Mouse (Mus musculus) ES-Bruce4 (cell line): ENCODE data around the gene Rassf2. TPM values are rescaled to one million over a fixed set of nuclear protein-coding genes. Genes with fewer than 3 reads are reported as not detected.

Experiments
- H3K27ac ChIP-seq: 2 replicates; pipeline ENCODE4 v1.5.1; 2012; ENCODE audit warnings: low read length, inconsistent platforms; ENCODE audit not compliant: insufficient read depth
- H3K27me3 ChIP-seq: 2 replicates; pipeline ENCODE4 v1.6.1; 2012; ENCODE audit warnings: mild to moderate bottlenecking, low read length, inconsistent platforms; ENCODE audit not compliant: control insufficient read depth, poor library complexity, insufficient read depth, severe bottlenecking
- H3K36me3 ChIP-seq: 2 replicates; pipeline ENCODE4 v1.6.1; 2012; ENCODE audit warnings: inconsistent platforms, mild to moderate bottlenecking, low read length, moderate library complexity; ENCODE audit not compliant: control insufficient read depth, poor library complexity, insufficient read depth, severe bottlenecking
- H3K4me1 ChIP-seq: one replicate; pipeline ENCODE4 v1.8.1; 2011; ENCODE audit warnings: low read length; ENCODE audit not compliant: control insufficient read depth, insufficient read depth
- H3K4me3 ChIP-seq: 2 replicates; pipeline ENCODE4 v1.5.1; 2011; ENCODE audit warnings: low read depth, mild to moderate bottlenecking, low read length
- H3K9ac ChIP-seq: 2 replicates; pipeline ENCODE4 v1.6.1; 2012; ENCODE audit warnings: low read depth, mild to moderate bottlenecking, inconsistent platforms; ENCODE audit not compliant: poor library complexity, severe bottlenecking
- H3K9me3 ChIP-seq: replicated peaks from 2 replicates; pipeline ENCODE4 v1.6.1; 2012; ENCODE audit warnings: mild to moderate bottlenecking, low read length, inconsistent platforms; ENCODE audit not compliant: control insufficient read depth, poor library complexity, insufficient read depth, severe bottlenecking
- CTCF ChIP-seq: IDR thresholded peaks from one replicate; pipeline ENCODE4 v1.8.1; 2011; ENCODE audit warnings: low read depth, low read length
- EP300 ChIP-seq: IDR thresholded peaks from 2 replicates; pipeline ENCODE4 v1.6.1; 2011; ENCODE audit warnings: low read depth, low read length; ENCODE audit not compliant: insufficient read depth
- POLR2A ChIP-seq: IDR thresholded peaks from one replicate; pipeline ENCODE4 v1.8.1; 2011; ENCODE audit warnings: low read length; ENCODE audit not compliant: insufficient read depth
- polyA plus RNA-seq: library from polyadenylated mRNA; stranded (reverse); fragments of >200 nt; gene quantifications from 2 replicates; pipeline ENCODE4 v1.2.4, GENCODE M21; 2011; ENCODE audit warnings: low read depth; ENCODE audit not compliant: missing spikeins, insufficient read depth, insufficient read length

Rassf2 gene
- polyA plus RNA-seq, 1 experiment = 4.3 TPM

- H3K27ac ChIP-seq = no peak overlapping the region
- no peaks in the 10 kb centered on the region for H3K36me3 ChIP-seq
- peaks cover 6% of the 10 kb centered on the region for H3K4me1 ChIP-seq
- H3K9me3 ChIP-seq = no peaks in the 10 kb centered on the region
- H3K27me3 ChIP-seq = no peaks in the 10 kb centered on the region
- H3K9ac ChIP-seq = no peak overlapping the region
- TF ChIP-seq EP300 = no peak
- TF ChIP-seq CTCF = no peak
- no peak for TF ChIP-seq POLR2A
- H3K4me3 ChIP-seq = no peak overlapping the region
Measured at GRCm38 (mm10) chr2:132039894-132040293, 9.8 kb upstream of the Rassf2 start.

DNA sequence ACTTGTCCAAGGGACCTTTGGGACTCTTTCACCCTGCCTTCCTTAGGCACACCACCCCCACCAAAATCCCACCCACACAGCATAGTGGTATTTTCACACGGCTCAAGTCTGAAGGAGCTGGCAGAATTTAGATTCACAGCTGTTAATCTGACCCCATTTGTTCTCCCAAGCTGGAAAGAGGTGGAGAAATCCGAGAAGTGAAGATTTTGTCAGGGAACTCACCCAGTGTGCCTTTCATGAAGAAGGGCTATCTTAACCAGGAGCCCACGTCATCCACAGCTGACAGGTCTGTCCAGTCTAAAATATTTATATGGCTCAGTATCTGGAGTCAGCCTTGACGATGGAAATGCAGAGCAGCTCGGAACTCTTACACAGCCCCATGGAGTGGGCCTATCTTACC lies 6.3 kb upstream of the Rassf2 start:
- no peaks in the 10 kb centered on the region for H3K27me3 ChIP-seq
- H3K4me3 ChIP-seq = no peak overlapping the region
- TF ChIP-seq CTCF (no peak), POLR2A (no peak), EP300 (no peak)
- H3K9me3 ChIP-seq = no peaks in the 10 kb centered on the region
- H3K27ac ChIP-seq = no peak overlapping the region
- peaks cover 2% of the 10 kb centered on the region for H3K4me1 ChIP-seq
- H3K36me3 ChIP-seq = no peaks in the 10 kb centered on the region
- H3K9ac ChIP-seq = no peak overlapping the region

GRCm38 (mm10) chr2:132035470-132035835 lies 5.4 kb upstream of the Rassf2 start:
- no peak for TF ChIP-seq CTCF
- no peak for TF ChIP-seq POLR2A
- TF ChIP-seq EP300 = no peak
- Histone ChIP-seq H3K9ac (no peak overlapping the region), H3K4me3 (no peak overlapping the region), H3K9me3 (no peaks in the 10 kb centered on the region), H3K4me1 (peaks cover 2% of the 10 kb centered on the region), H3K27me3 (no peaks in the 10 kb centered on the region), H3K36me3 (no peaks in the 10 kb centered on the region), H3K27ac (no peak overlapping the region)

DNA sequence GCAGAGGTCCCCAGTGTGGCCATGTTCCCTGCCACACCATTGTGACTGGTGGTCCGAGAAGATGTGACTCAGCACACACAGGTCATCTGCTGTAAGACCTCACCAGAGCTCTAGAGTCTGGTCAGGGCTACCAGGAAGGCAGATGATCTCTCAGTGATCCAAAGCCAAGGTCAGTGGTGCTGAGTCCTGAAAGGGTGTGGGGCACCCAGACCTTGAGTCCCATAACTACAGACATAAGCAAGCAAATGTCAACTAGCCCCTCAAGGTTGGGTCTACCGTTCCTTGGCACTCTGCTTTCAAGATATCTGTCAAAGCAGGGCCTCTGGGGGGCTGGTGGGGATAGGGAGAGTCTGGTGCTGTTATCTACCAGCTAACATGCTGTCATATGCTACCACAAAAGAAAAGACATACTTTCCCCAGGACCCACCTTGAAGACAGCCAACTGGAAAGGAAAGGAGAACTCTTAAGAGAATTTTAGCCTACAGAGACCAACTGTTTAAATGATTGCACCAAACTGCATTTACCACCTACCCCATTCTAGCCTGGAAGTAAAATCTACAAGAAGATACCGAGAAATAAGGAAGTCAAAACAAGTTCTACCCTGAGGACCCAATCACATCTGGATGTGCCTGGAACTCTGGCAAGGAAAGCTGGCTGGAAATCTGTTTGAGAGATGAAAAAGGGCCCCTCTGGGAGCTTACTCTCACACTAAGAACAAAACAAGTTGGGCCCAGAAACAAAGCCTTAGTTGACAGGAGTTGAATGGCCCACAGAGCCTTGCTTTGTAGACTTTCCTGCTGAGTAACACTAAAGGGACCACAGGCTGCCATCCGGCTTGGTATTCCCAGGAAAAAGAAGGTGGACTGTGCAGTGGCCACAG lies 4.8 kb upstream of the Rassf2 start:
- Histone ChIP-seq H3K9me3 (no peaks in the 10 kb centered on the region), H3K27ac (no peak overlapping the region), H3K27me3 (no peaks in the 10 kb centered on the region), H3K4me1 (peaks cover 1% of the 10 kb centered on the region), H3K4me3 (no peak overlapping the region), H3K9ac (no peak overlapping the region), H3K36me3 (no peaks in the 10 kb centered on the region)
- no peak for TF ChIP-seq CTCF
- no peak for TF ChIP-seq POLR2A
- TF ChIP-seq EP300 = no peak

DNA sequence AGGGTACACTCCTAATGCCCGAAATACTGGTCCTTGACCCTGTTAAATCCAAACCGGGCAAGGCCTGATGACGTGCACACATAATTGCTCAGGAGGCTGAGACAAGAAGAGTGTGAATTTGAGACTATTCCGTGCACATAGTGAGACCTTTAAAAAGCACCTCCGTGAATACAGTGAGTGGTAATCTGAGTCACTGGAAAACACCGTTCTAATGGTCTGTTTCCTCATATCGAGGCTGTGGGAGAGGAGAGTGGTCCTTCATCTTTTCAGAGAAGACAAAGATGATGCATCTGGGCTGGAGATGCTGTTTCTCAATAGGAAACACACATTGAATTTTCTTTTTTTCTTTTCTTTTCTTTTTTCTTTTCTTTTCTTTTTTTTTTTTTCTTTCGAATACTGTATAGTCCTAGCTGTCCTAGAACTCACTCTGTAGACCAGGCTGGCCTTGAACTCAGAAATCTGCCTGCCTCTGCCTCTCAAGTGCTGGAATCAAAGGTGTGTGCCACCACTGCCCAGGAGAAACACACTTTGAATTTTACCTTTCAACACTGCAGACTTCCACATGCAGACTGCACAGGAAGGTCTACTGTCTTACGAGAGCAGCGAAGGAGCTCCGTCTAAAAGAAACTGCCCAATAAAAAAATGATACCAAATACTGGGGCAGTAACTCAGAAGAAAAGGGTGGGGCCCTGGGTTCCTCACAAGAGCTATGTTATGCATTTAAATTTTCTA lies 1.5 kb upstream of the Rassf2 start:
- Histone ChIP-seq H3K4me1 (no peaks in the 10 kb centered on the region), H3K27me3 (peaks cover 5% of the 10 kb centered on the region; the same call in 1 of the 2 replicates), H3K36me3 (no peaks in the 10 kb centered on the region), H3K27ac (no peak overlapping the region), H3K9me3 (no peaks in the 10 kb centered on the region), H3K4me3 (no peak overlapping the region), H3K9ac (no peak overlapping the region)
- no peak for TF ChIP-seq POLR2A
- TF ChIP-seq CTCF = no peak
- TF ChIP-seq EP300 = no peak
